Mouse (Mus musculus) stomach, adult 2 months (tissue): ENCODE measurements around the gene Mospd1. TPM values are rescaled to one million over a fixed set of nuclear protein-coding genes. Genes with fewer than 3 reads are reported as not detected.

Experiments
- polyA plus RNA-seq: library from polyadenylated mRNA; depleted of rRNA; stranded (reverse); fragments of >200 nt; gene quantifications from 2 replicates; pipeline ENCODE4 v1.2.3, GENCODE M21; 2012; rRNA removed

Gene Mospd1
- polyA plus RNA-seq: 0.03 and 0.09 TPM in 2 replicates

GRCm38 (mm10) chrX:53370366-53370740 is at the start of gene Mospd1:
Mospd1 (minus strand) TSS chrX:53370502.

Other genes starting within 250 kb of the Mospd1 start
- 0.09 TPM in 1 of 2 replicates, not detected in the other for gene Plac1, start 130.4 kb downstream of the Mospd1 start, polyA plus RNA-seq
- gene Fam122b, start 100.7 kb downstream of the Mospd1 start, polyA plus RNA-seq: 0.11 and 0.84 TPM in 2 replicates
- gene Fam122c, start 97.1 kb downstream of the Mospd1 start, polyA plus RNA-seq: not detected in 2 replicates
- not detected in 2 replicates for gene Etd, start 64.4 kb upstream of the Mospd1 start, polyA plus RNA-seq
- 3.9 and 6.5 TPM in 2 replicates for gene Rtl8c, start 237.5 kb upstream of the Mospd1 start, polyA plus RNA-seq
- gene Gm14597, start 238.5 kb upstream of the Mospd1 start, polyA plus RNA-seq: not detected in 2 replicates